Mouse (Mus musculus) E14TG2a.4 (cell line): ENCODE results near the gene Wrap53.

Experiments used
- CTCF ChIP-seq: conservative IDR thresholded peaks from 2 replicates; pipeline ENCODE4 v1.5.1; 2014; ENCODE audit warnings: low read length
- NANOG ChIP-seq: IDR thresholded peaks from 2 replicates; pipeline ENCODE4 v1.6.1; 2014; ENCODE audit warnings: borderline replicate concordance, low read length, mixed read lengths

- TF ChIP-seq CTCF = no peak
- TF ChIP-seq NANOG = no peak
Measured at GRCm38 (mm10) chr11:69560896-69561854, 18.9 kb downstream of the Wrap53 start.
